Mouse (Mus musculus) heart, adult 2 months (tissue): ENCODE measurements around the gene Pdzd2.
A peak's percentile ranks its signal among the peaks of the same experiment; 100 is the strongest.

Source experiments
- CTCF ChIP-seq: fragments of 200-600 bp; IDR thresholded peaks from 2 replicates; pipeline ENCODE4 v1.8.1; 2022; ENCODE audit warnings: antibody characterized with exemption, mild to moderate bottlenecking, moderate library complexity
- EP300 ChIP-seq: fragments of 200-500 bp; IDR thresholded peaks from 2 replicates; pipeline ENCODE4 v1.6.1; 2011; ENCODE audit warnings: low read depth, low read length, control low read depth; ENCODE audit not compliant: insufficient read depth
- POLR2A ChIP-seq: fragments of 200-500 bp; IDR thresholded peaks from 2 replicates; pipeline ENCODE4 v1.6.1; 2011; ENCODE audit warnings: mild to moderate bottlenecking, low read depth, low read length, control low read depth; ENCODE audit not compliant: insufficient read depth

GRCm38 (mm10) chr15:12565281-12565680 lies 174.4 kb downstream of the Pdzd2 start:
- TF ChIP-seq CTCF (no peak), POLR2A (peak; percentile 34; the same call in 1 of the 2 replicates), EP300 (peak; percentile 45; the same call in 1 of the 2 replicates)
